Mouse (Mus musculus): Measurements from ENCODE around the gene Lrrtm1.

GRCm38 (mm10) chr6:77199375-77199774 is 43.1 kb upstream of the Lrrtm1 start:
- TF ChIP-seq POLR2A (IDR thresholded peaks at IDR 0.05; ENCODE audit: borderline replicate concordance, control insufficient read depth, low read depth, low read length): no peak
- TF ChIP-seq CTCF (IDR thresholded peaks at IDR 0.05; ENCODE audit: control insufficient read depth, insufficient read depth, low read length): no peak

Data from bone marrow, adult 2 months (tissue).